Mouse (Mus musculus) thymus, adult 2 months (tissue): ENCODE measurements around the gene Ddias. TPM values are rescaled to one million over a fixed set of nuclear protein-coding genes. Genes with fewer than 3 reads are reported as not detected.
"Not testable (repeated sequence)": the region's sequence is repeated elsewhere in the genome, so short reads cannot be mapped to it uniquely, and the experiment has no call there.

Source experiments
- DNase-seq: peaks from one replicate; pipeline ENCODE4 v3.0.0; 2021
- H3K27ac ChIP-seq: fragments of 200-500 bp; 2 replicates; pipeline ENCODE4 v1.5.1; 2012; ENCODE audit warnings: low read length, control low read depth; ENCODE audit not compliant: control insufficient read depth, insufficient read depth
- H3K27me3 ChIP-seq: fragments of 200-500 bp; 2 replicates; pipeline ENCODE4 v1.6.1; 2012; ENCODE audit warnings: mild to moderate bottlenecking, low read length, moderate library complexity, mixed read lengths; ENCODE audit not compliant: control insufficient read depth, insufficient read depth
- H3K36me3 ChIP-seq: fragments of 200-500 bp; 2 replicates; pipeline ENCODE4 v1.6.1; 2012; ENCODE audit warnings: mild to moderate bottlenecking, low read length, moderate library complexity; ENCODE audit not compliant: control insufficient read depth, insufficient read depth
- H3K4me1 ChIP-seq: fragments of 200-500 bp; replicated peaks from 2 replicates; pipeline ENCODE4 v1.6.1; 2012; ENCODE audit warnings: low read length; ENCODE audit not compliant: control insufficient read depth, insufficient read depth
- H3K4me3 ChIP-seq: fragments of 200-500 bp; 2 replicates; pipeline ENCODE4 v1.5.1; 2012; ENCODE audit warnings: mild to moderate bottlenecking, low read length, control low read depth, moderate library complexity; ENCODE audit not compliant: control insufficient read depth, insufficient read depth
- CTCF ChIP-seq: fragments of 200-500 bp; IDR thresholded peaks from 2 replicates; pipeline ENCODE4 v1.5.1; 2012; ENCODE audit warnings: mild to moderate bottlenecking, control low read depth, low read length, moderate library complexity, borderline replicate concordance; ENCODE audit not compliant: control insufficient read depth, poor library complexity, insufficient read depth; ENCODE audit errors: extremely low read depth
- POLR2A ChIP-seq: fragments of 200-500 bp; IDR thresholded peaks from 2 replicates; pipeline ENCODE4 v1.6.1; 2012; ENCODE audit warnings: mild to moderate bottlenecking, low read length, control low read depth, moderate library complexity; ENCODE audit not compliant: control insufficient read depth, poor library complexity, insufficient read depth; ENCODE audit errors: extremely low read depth
- WGBS: fragments of 180-500 bp; shearing (Covaris S2); methylation state at CpG from one replicate; pipeline ENCODE4 v1.1.7; 2018; 5-methylcytosine and 5-hydroxymethylcytosine counted together
- polyA plus RNA-seq: library from polyadenylated mRNA; depleted of rRNA; stranded (reverse); fragments of >200 nt; gene quantifications from 2 replicates; pipeline ENCODE4 v1.2.3, GENCODE M21; 2012; rRNA removed

Ddias gene
- 0.81 and 1.2 TPM in 2 replicates for polyA plus RNA-seq

GRCm38 (mm10) chr7:92874116-92874675 lies at the start of gene Ddias, which contains the start of gene Prcp:
Ddias (minus strand) TSS chr7:92874247.
Prcp (plus strand) TSS chr7:92874470.
- WGBS = under 1% methylated on average over 53 of the region's 53 CpGs
- Histone ChIP-seq H3K36me3 (no peaks in the 10 kb centered on the region), H3K27ac (peak within 1 kb of the TSS; percentile 87), H3K4me1 (peaks cover 5% of the 10 kb centered on the region; the same call in 1 of the 2 replicates), H3K27me3 (no peaks in the 10 kb centered on the region), H3K4me3 (peak within 1 kb of the TSS; percentile 63)
- TF ChIP-seq CTCF (peak; percentile 99), POLR2A (peak; percentile 55; the same call in 1 of the 2 replicates)
- DNase-seq = peak; percentile 91

- Histone ChIP-seq H3K4me1 (no peaks in the 10 kb centered on the region), H3K4me3 (no peak overlapping the region), H3K36me3 (no peaks in the 10 kb centered on the region), H3K27ac (no peak overlapping the region), H3K27me3 (no peaks in the 10 kb centered on the region)
- no peak for TF ChIP-seq POLR2A
- TF ChIP-seq CTCF = no peak
- 90% methylated on average over 2 of the region's 2 CpGs for WGBS
- no peak for DNase-seq
Observed at GRCm38 (mm10) chr7:92920857-92921172, 46.8 kb upstream of the Ddias start.

- no peaks in the 10 kb centered on the region for H3K4me1 ChIP-seq
- no peaks in the 10 kb centered on the region for H3K27me3 ChIP-seq
- H3K36me3 ChIP-seq = no peaks in the 10 kb centered on the region
- H3K27ac ChIP-seq = no peak overlapping the region
- 97% methylated on average over 6 of the region's 6 CpGs for WGBS
- TF ChIP-seq POLR2A = no peak
- TF ChIP-seq CTCF = no peak
- no peak for DNase-seq
- H3K4me3 ChIP-seq = no peak overlapping the region
Observed at GRCm38 (mm10) chr7:92920172-92920856, 46.3 kb upstream of the Ddias start.

- 77% methylated on average over 7 of the region's 7 CpGs for WGBS
- H3K4me3 ChIP-seq, H3K36me3 ChIP-seq, H3K4me1 ChIP-seq, H3K27ac ChIP-seq, H3K27me3 ChIP-seq, DNase-seq: not testable (repeated sequence)
Observed at GRCm38 (mm10) chr7:92904285-92904684, 30.2 kb upstream of the Ddias start.

GRCm38 (mm10) chr7:92903360-92904038 lies 29.5 kb upstream of the Ddias start:
- peak; percentile 67 for DNase-seq
- TF ChIP-seq POLR2A (no peak), CTCF (peak; percentile 81; the same call in 1 of the 2 replicates)
- WGBS = 55% methylated on average over 7 of the region's 7 CpGs
- Histone ChIP-seq H3K36me3 (no peaks in the 10 kb centered on the region), H3K4me1 (no peaks in the 10 kb centered on the region), H3K27me3 (no peaks in the 10 kb centered on the region), H3K4me3 (no peak overlapping the region), H3K27ac (no peak overlapping the region)

- no peaks in the 10 kb centered on the region for H3K27me3 ChIP-seq
- no peak overlapping the region for H3K4me3 ChIP-seq
- WGBS = 87% methylated on average over 2 of the region's 2 CpGs
- no peaks in the 10 kb centered on the region for H3K36me3 ChIP-seq
- TF ChIP-seq POLR2A = no peak
- TF ChIP-seq CTCF = no peak
- H3K4me1 ChIP-seq = no peaks in the 10 kb centered on the region
- no peak for DNase-seq
- no peak overlapping the region for H3K27ac ChIP-seq
Observed at GRCm38 (mm10) chr7:92897021-92897420, 23.0 kb upstream of the Ddias start.

GRCm38 (mm10) chr7:92896036-92896435 lies 22.0 kb upstream of the Ddias start:
- no peak overlapping the region for H3K27ac ChIP-seq
- no peak overlapping the region for H3K4me3 ChIP-seq
- whole genome bisulfite sequencing = 93% methylated on average over 5 of the region's 5 CpGs
- H3K36me3 ChIP-seq = no peaks in the 10 kb centered on the region
- no peak for DNase-seq
- H3K27me3 ChIP-seq = no peaks in the 10 kb centered on the region
- TF ChIP-seq POLR2A (no peak), CTCF (no peak)
- H3K4me1 ChIP-seq = no peaks in the 10 kb centered on the region
